ENCODE assay signal across 12 mouse cellular contexts in genomic region chr8:49063256-49063655, GRCm38 (mm10).
"Had no signal": no experiment of that assay in that cellular context is flagged by ENCODE, and none has a peak within 500 bp of the region (broad histone marks: within the 10 kb centered on the region; RNA-seq: fewer than 3 reads in every experiment).

No protein-coding gene starts in this region.

- DNase-seq: left cerebral cortex, postnatal 4 days; liver; liver, embryonic 13.5 days; liver, postnatal 0 days; lung, adult 18-20 months; lung, adult 2 months; lung, embryonic 14.5 days; lung, postnatal 10 days; lung, postnatal 14 days; lung, postnatal 36 days; lung, postnatal 4 days; midbrain, embryonic 14.5 days had no signal
